19 mouse cellular contexts compared by ENCODE assay signal in the genomic region with DNA sequence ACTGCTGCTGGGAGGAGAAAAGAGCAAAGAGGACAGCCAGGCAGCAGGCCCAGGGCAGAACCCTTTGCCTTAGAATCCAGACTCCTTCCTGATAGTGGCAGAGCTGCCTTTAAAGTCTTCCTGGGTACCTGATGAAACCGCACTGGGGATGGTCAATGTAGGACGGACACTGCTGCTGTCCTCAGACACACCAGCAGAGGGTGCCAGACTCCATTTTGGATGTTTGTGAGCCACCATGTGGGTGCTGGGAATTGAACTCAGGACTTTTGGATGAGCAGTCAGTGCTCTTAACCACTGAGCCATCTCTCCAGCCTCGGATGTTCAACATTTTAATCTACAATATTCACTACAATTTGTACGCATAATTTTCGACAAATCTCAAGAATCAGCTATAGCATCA. TPM values are rescaled to one million over a fixed set of nuclear protein-coding genes. Genes with fewer than 3 reads are reported as not detected.
DNase-seq lines count a peak whose midpoint lies in the region; ATAC-seq and TF ChIP-seq lines count a peak whose summit lies in the region.
"Had no signal": no experiment of that assay in that cellular context is flagged by ENCODE, and none has a peak within 500 bp of the region (broad histone marks: within the 10 kb centered on the region; RNA-seq: fewer than 3 reads in every experiment).

No protein-coding gene starts in this region.

- peaks cover 3% of the 10 kb centered on the region for H3K4me1 ChIP-seq in cerebellum, adult 2 months (ENCODE audit: control insufficient read depth, insufficient read depth, low read length)
- no peaks in the 10 kb centered on the region for H3K4me1 ChIP-seq in kidney, postnatal 0 days (replicated peaks; ENCODE audit: insufficient read depth, low read length)
- H3K4me1 ChIP-seq in kidney, embryonic 16.5 days (ENCODE audit: insufficient read depth, low read length) = no peaks in the 10 kb centered on the region
- H3K4me1 ChIP-seq in lung, embryonic 14.5 days (ENCODE audit: insufficient read depth) = no peaks in the 10 kb centered on the region
- no peaks in the 10 kb centered on the region for H3K4me1 ChIP-seq in stomach, postnatal 0 days (replicated peaks; ENCODE audit: control insufficient read depth, insufficient read depth)
- H3K4me1 ChIP-seq: hindbrain, embryonic 10.5 days; megakaryocyte, embryonic 14.5 days; neural tube, embryonic 15.5 days had no signal

- no peak overlapping the region for H3K9ac ChIP-seq in kidney, postnatal 0 days (ENCODE audit: low read depth, low read length)
- H3K9ac ChIP-seq in kidney, embryonic 16.5 days (replicated peaks; ENCODE audit: low read length) = no peak overlapping the region
- H3K9ac ChIP-seq in lung, embryonic 14.5 days = no peak overlapping the region
- H3K9ac ChIP-seq in stomach, postnatal 0 days (ENCODE audit: low read length) = no peak overlapping the region
- H3K9ac ChIP-seq: neural tube, embryonic 15.5 days had no signal

- TF ChIP-seq POLR2A in cerebellum, adult 2 months (IDR thresholded peaks at IDR 0.05; ENCODE audit: borderline replicate concordance, insufficient read depth, low read length) = no peak

- TF ChIP-seq EP300 in stomach, postnatal 0 days (optimal IDR thresholded peaks at IDR 0.05) = no peak

- H3K36me3 ChIP-seq in kidney, postnatal 0 days (ENCODE audit: insufficient read depth, low read length) = peaks cover 69% of the 10 kb centered on the region
- H3K36me3 ChIP-seq in kidney, embryonic 16.5 days (ENCODE audit: insufficient read depth, low read length) = peaks cover 63% of the 10 kb centered on the region
- peaks cover 78% of the 10 kb centered on the region for H3K36me3 ChIP-seq in lung, embryonic 14.5 days (ENCODE audit: insufficient read depth)
- peaks cover 33% of the 10 kb centered on the region for H3K36me3 ChIP-seq in stomach, postnatal 0 days (ENCODE audit: control insufficient read depth, insufficient read depth, low read length)

- no peak for ATAC-seq in kidney, postnatal 0 days (replicated peaks; ENCODE audit: low FRiP score, low read depth)
- no peak for ATAC-seq in kidney, embryonic 16.5 days (ENCODE audit: low FRiP score, low TSS enrichment)
- no peak for ATAC-seq in lung, embryonic 14.5 days (ENCODE audit: insufficient read depth)
- no peak; the same call in 1 of the 2 replicates for ATAC-seq in stomach, postnatal 0 days (ENCODE audit: low FRiP score, low TSS enrichment)
- ATAC-seq: forebrain, embryonic 14.5 days had no signal

- H3K4me3 ChIP-seq in cerebellum, adult 2 months (replicated peaks; ENCODE audit: insufficient read depth, low read depth, low read length) = no peak overlapping the region
- H3K4me3 ChIP-seq in kidney, postnatal 0 days (replicated peaks; ENCODE audit: low read depth, low read length) = no peak overlapping the region
- no peak overlapping the region for H3K4me3 ChIP-seq in kidney, embryonic 16.5 days (ENCODE audit: low read length)
- H3K4me3 ChIP-seq in lung, embryonic 14.5 days (ENCODE audit: low read depth, low read length) = no peak overlapping the region
- no peak overlapping the region for H3K4me3 ChIP-seq in stomach, postnatal 0 days (ENCODE audit: low read depth, low read length)
- H3K4me3 ChIP-seq: erythroblast, embryonic 14.5 days; hindbrain, embryonic 10.5 days; megakaryocyte, embryonic 14.5 days; neural tube, embryonic 15.5 days had no signal

- 97% methylated on average over 5 of the region's 5 CpGs for WGBS in cerebellum, adult 2 months
- 95% methylated on average over 5 of the region's 5 CpGs for WGBS in kidney, postnatal 0 days
- WGBS in kidney, embryonic 16.5 days = 94% methylated on average over 5 of the region's 5 CpGs
- WGBS in lung, embryonic 14.5 days = 89% methylated on average over 5 of the region's 5 CpGs
- 96% methylated on average over 5 of the region's 5 CpGs for WGBS in stomach, postnatal 0 days

- DNase-seq in cerebellum, adult 2 months = no peak
- no peak for DNase-seq in cerebellum, postnatal 4 days (ENCODE audit: low spot score in 2 of 2)
- DNase-seq in kidney, postnatal 0 days (ENCODE audit: low spot score) = no peak
- DNase-seq in lung, embryonic 14.5 days = no peak
- DNase-seq in lung, postnatal 14 days = no peak
- DNase-seq in stomach, postnatal 0 days (ENCODE audit: low spot score) = no peak
- no peak for DNase-seq in thymus, postnatal 4 days
- DNase-seq: adrenal gland, postnatal 36 days; cerebellum, adult 8-10 months; gastrocnemius, postnatal 25 days; midbrain, embryonic 14.5 days; right cerebral cortex, postnatal 25 days had no signal

- no peak overlapping the region for H3K4me2 ChIP-seq in kidney, postnatal 0 days (ENCODE audit: low read length)
- H3K4me2 ChIP-seq in kidney, embryonic 16.5 days (replicated peaks; ENCODE audit: low read depth, low read length) = no peak overlapping the region
- no peak overlapping the region for H3K4me2 ChIP-seq in lung, embryonic 14.5 days
- H3K4me2 ChIP-seq in stomach, postnatal 0 days (replicated peaks; ENCODE audit: low read depth) = no peak overlapping the region
- H3K4me2 ChIP-seq: neural tube, embryonic 15.5 days had no signal

- H3K27ac ChIP-seq in cerebellum, adult 2 months (ENCODE audit: insufficient read depth, low read length) = no peak overlapping the region
- no peak overlapping the region for H3K27ac ChIP-seq in kidney, postnatal 0 days
- no peak overlapping the region for H3K27ac ChIP-seq in kidney, embryonic 16.5 days (ENCODE audit: low read length)
- H3K27ac ChIP-seq in lung, embryonic 14.5 days (ENCODE audit: low read depth) = no peak overlapping the region
- H3K27ac ChIP-seq in stomach, postnatal 0 days (replicated peaks) = no peak overlapping the region
- H3K27ac ChIP-seq: neural tube, embryonic 15.5 days had no signal

- 0 out of 2 replicates have a peak, but pooled peaks have one; percentile 11 for TF ChIP-seq CTCF in cerebellum, adult 2 months (IDR thresholded peaks at IDR 0.05; ENCODE audit: borderline replicate concordance, insufficient read depth, low read depth, low read length)
- TF ChIP-seq CTCF in kidney, postnatal 0 days (IDR thresholded peaks at IDR 0.05; ENCODE audit: low read depth) = peak; percentile 21; the same call in 1 of the 2 replicates
- peak; percentile 28; the same call in 1 of the 2 replicates for TF ChIP-seq CTCF in lung, embryonic 14.5 days (IDR thresholded peaks at IDR 0.05; ENCODE audit: low read depth)
- peak; percentile 41 for TF ChIP-seq CTCF in stomach, postnatal 0 days (IDR thresholded peaks at IDR 0.05; ENCODE audit: low read depth)

- H3K9me3 ChIP-seq in kidney, postnatal 0 days (replicated peaks; ENCODE audit: low read length) = no peaks in the 10 kb centered on the region
- no peaks in the 10 kb centered on the region for H3K9me3 ChIP-seq in kidney, embryonic 16.5 days (ENCODE audit: low read length)
- H3K9me3 ChIP-seq in lung, embryonic 14.5 days (ENCODE audit: low read depth, low read length) = no peaks in the 10 kb centered on the region
- no peaks in the 10 kb centered on the region for H3K9me3 ChIP-seq in stomach, postnatal 0 days (ENCODE audit: control insufficient read depth, low read length)
- H3K9me3 ChIP-seq: G1E; hindbrain, embryonic 10.5 days; megakaryocyte, embryonic 14.5 days; neural tube, embryonic 15.5 days had no signal

- no peaks in the 10 kb centered on the region for H3K27me3 ChIP-seq in cerebellum, adult 2 months (ENCODE audit: control insufficient read depth, insufficient read depth, low read length)
- H3K27me3 ChIP-seq in kidney, postnatal 0 days (ENCODE audit: insufficient read depth, low read length) = no peaks in the 10 kb centered on the region
- H3K27me3 ChIP-seq in kidney, embryonic 16.5 days (ENCODE audit: insufficient read depth, low read length) = no peaks in the 10 kb centered on the region
- no peaks in the 10 kb centered on the region for H3K27me3 ChIP-seq in lung, embryonic 14.5 days (ENCODE audit: insufficient read depth, low read length)
- no peaks in the 10 kb centered on the region for H3K27me3 ChIP-seq in stomach, postnatal 0 days (ENCODE audit: control insufficient read depth, insufficient read depth, low read length)
- H3K27me3 ChIP-seq: megakaryocyte, embryonic 14.5 days; neural tube, embryonic 15.5 days had no signal

RNA-seq across cellular contexts. Expression of a gene that starts 23.0 kb away (rescaled TPM):
- 254 and 264 TPM in 2 replicates for polyA plus RNA-seq in cerebellum, adult 2 months (2012; rRNA removed)
- polyA plus RNA-seq in kidney, postnatal 0 days (2015; fragmentation: Nextera tagmentation; extraction: Ambion mirVana) = 19.8 and 19.9 TPM in 2 replicates
- polyA plus RNA-seq in kidney, embryonic 16.5 days (2015; fragmentation: Nextera tagmentation; extraction: Ambion mirVana) = 25.7 and 29.9 TPM in 2 replicates
- 38.9 and 39.7 TPM in 2 replicates for polyA plus RNA-seq in lung, embryonic 14.5 days (2014; fragmentation: Nextera tagmentation; extraction: Ambion mirVana)
- 18.0 and 23.9 TPM in 2 replicates for polyA plus RNA-seq in stomach, postnatal 0 days (2015; fragmentation: Nextera tagmentation; extraction: Ambion mirVana)
- polyA plus RNA-seq: erythroblast, embryonic 14.5 days had no signal
